Mouse (Mus musculus) layer of hippocampus, postnatal 14 days (tissue): ENCODE results near the gene Jsrp1. TPM values are rescaled to one million over a fixed set of nuclear protein-coding genes. Genes with fewer than 3 reads are reported as not detected.

Experiments used
- DNase-seq, 2 experiments: peaks; one replicate each; pipeline ENCODE4 v3.0.0; 2021 to 2022; ENCODE audit warnings: low spot score in 2 of 2, mixed read lengths in 1 of 2
- total RNA-seq, 2 experiments: library from RNA; stranded (reverse); gene quantifications; 2 replicates each; pipeline ENCODE4 v1.2.3; 2021

Jsrp1 gene
- total RNA-seq, 2 experiments from 2014 or later = 2.1 to 2.6 TPM

DNA sequence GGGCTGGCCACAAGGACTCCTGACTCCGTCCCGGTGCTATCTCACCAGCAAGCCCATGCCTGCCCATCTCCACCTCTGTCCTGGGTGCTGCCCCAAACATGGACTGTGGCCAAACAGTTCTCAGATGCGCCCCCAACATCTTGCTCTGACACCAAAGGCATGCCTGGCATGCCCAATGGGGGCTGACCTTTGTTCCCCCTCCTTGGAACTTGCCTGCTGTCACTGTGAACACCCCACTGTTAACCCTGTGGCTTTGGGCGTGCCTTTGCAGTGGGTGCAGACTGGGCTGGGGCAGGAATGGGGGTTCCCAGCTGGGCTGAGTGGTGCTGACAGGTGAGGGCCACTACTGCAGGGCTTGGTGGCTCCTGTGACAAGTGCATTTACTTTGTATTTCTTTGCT lies 19.5 kb downstream of the Jsrp1 start:
- DNase-seq = no peak

GRCm38 (mm10) chr10:80793033-80793784 lies 20.1 kb downstream of the Jsrp1 start:
- DNase-seq = no peak

GRCm38 (mm10) chr10:80792175-80793032 lies 20.9 kb downstream of the Jsrp1 start:
- DNase-seq = no peak

GRCm38 (mm10) chr10:80791476-80792174 lies 21.7 kb downstream of the Jsrp1 start:
- no peak for DNase-seq

DNA sequence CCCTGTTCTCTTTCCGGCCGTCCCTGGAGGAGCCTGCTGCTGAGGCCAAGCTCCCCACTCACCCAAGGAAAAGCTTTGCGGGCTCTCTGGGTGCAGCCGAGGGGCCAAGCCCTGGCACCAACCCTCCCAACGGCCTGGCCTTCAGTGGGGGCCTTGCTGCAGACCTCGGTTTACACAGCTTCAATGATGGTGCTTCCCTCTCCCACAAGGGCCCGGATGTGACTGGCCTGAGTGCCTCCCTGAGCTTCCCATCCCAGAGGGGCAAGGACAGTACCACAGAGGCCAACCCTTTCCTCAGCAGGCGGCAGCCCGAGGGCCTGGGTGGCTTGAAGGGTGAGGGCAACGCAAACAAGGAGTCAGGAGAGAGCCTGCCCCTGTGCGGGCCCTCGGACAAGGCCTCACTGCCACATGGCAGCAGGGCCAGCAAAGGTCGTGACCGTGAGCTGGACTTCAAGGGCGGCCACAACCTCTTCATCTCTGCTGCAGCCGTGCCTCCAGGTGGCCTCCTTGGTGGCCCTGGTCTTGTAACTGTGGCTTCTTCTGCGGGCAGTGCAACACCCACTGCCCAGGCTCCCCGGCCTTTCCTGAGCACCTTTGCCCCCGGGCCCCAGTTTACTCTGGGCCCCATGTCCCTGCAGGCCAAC lies 22.4 kb downstream of the Jsrp1 start:
- DNase-seq = no peak

GRCm38 (mm10) chr10:80787517-80787916 lies 25.8 kb downstream of the Jsrp1 start:
- DNase-seq = no peak

DNA sequence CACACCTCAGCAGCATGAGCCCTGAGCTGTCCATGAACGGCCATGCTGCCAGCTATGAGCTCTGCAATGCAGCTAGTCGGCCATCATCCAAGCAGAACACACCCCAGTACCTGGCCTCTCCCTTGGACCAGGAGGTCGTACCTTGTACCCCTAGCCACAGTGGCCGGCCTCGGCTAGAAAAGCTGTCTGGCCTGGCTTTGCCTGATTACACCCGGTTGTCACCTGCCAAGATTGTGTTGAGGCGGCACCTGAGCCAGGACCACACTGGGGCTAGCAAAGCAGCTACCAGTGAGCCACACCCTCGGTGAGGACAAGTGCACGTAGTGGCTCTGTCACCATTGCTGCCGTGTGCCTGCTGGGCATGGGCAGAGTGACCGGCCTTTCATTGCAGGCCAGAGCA lies 27.3 kb downstream of the Jsrp1 start:
- no peak for DNase-seq

DNA sequence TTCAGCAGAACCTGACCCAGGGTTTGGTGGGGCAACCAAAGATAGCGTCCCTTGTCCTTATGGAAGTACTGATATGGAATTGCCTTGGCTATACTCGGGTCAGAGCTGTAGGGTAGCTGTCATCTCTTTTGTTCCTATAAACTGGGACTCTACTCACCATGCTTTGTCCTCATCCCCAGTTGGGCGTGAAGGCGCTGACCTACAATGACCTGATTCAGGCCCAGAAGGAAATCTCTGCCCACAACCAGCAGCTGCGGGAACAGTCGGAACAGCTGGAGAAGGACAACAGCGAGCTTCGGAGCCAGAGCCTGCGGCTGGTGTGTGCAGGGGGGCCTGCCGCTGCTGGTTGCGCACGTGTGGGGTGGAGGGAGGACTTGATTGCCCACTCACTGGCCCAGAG lies 28.4 kb downstream of the Jsrp1 start:
- no peak for DNase-seq

- DNase-seq = no peak
Observed at GRCm38 (mm10) chr10:80784302-80784701, 29.0 kb downstream of the Jsrp1 start.

DNA sequence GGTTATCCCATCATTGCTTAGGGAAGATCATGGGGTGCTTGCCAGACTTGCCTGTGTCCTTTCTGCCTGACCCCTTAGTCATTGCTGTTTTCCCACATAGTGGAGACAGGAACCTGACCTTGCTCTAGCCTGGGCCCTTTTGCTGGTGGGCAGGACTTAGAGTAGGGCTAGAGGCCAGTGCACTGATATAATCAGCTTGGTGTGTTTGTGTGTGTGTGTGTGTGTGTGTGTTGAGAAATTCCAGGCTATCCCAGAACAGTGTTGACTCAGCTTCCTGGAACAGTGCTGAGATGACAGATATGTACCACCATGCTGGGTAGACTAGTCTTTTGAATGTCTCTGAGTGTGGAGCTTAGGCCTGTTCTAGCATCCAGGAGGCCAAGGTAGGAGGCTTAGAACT lies 33.7 kb downstream of the Jsrp1 start:
- no peak for DNase-seq

DNA sequence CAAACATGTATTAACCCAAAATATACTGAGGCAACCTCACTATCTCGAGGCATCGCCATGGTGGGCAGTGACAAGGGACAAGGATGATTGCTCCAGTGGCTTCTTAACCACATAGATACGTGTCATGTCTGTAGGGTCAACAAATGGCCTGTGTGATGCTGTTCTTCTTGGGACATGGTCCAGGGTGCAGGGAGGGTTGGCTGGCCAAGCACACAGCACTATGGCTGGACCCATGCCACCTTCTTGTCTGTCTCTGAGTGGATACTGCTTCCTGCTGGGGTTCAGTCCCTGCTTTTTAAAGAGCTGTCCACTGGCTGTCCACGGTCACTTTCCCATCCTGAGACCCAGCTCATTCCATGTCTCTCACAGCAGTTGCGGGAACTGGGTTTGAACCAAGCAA lies 36.2 kb downstream of the Jsrp1 start:
- DNase-seq = no peak

GRCm38 (mm10) chr10:80776358-80776869 lies 36.9 kb downstream of the Jsrp1 start:
- no peak for DNase-seq

- no peak for DNase-seq
Observed at GRCm38 (mm10) chr10:80775731-80776130, 37.6 kb downstream of the Jsrp1 start.

DNA sequence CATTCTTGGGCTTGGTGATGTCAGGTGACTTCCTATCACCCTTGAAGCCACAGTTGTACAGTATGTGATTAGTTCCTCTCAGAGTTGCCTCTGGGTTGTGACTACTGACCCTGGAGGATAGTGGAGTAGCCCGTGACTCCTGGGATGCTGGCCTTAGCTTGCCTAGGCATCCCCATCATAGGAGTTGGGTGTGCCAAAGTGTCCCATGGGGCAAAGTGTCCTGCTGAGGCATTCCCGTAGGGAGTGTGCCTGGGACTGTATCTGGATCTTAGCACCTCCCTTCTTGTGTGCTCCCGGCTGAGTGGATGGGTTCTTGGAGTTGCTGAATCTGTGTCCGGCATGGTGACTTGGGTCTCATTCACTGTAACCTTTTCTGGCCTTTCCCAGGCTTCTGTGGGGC lies 38.3 kb downstream of the Jsrp1 start:
- no peak for DNase-seq

- DNase-seq = peak; percentile 86 to 93
Observed at GRCm38 (mm10) chr10:80774549-80774948, 38.7 kb downstream of the Jsrp1 start.

GRCm38 (mm10) chr10:80773816-80774215 lies 39.5 kb downstream of the Jsrp1 start:
- no peak for DNase-seq

- DNase-seq = no peak
Observed at GRCm38 (mm10) chr10:80768365-80768764, 44.9 kb downstream of the Jsrp1 start.

DNA sequence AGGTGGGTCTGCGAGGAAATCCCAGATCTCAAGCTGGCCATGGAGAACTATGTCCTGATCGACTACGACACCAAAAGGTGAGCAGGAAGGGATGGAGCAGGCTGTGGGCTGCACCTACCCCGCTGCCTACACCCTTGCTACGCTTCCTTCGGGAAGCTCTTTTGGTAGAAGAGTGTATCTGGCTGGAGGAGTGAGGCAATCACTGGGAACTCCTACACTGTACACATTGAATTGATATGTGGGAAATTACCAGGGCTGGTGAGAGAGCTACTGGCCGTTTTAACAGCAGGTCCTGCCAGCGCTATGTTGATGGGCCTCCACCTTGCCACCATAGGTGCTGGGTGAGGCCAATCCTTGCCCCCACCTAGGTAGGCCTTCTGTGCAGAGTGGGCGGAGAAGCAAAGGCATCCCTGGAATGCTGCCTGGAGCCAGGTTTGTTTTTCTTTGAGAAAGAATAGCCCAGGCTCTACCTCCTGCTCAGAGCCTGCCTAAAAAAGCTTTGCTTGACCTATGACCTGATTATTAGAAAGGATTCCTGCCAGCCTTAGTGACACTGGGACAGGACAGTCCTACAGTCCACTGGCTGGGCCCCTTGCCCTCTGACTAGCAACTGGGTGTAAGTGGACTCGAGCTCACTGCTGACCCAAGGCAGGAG lies 47.0 kb downstream of the Jsrp1 start:
- no peak for DNase-seq

- DNase-seq = no peak
Observed at GRCm38 (mm10) chr10:80765746-80766145, 47.6 kb downstream of the Jsrp1 start.

DNA sequence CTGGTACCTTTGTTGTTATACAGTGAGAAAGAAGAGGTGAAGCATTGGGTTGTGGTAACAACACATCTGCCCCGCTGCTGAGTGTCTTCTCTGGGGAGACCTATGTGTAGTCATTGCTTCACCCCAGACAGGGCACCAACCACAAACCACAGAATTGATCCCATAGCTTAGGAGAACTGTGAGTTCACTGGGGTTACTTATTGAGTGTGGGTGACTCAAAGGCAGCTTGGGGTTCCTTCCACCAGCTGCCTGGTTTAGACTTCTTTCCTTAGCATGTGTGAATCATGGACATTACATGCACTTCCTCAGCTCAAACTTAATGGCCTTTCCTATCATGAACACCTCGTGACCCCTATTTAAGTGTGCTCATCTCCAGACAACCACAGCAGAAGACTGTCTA lies 49.8 kb downstream of the Jsrp1 start:
- no peak for DNase-seq

DNA sequence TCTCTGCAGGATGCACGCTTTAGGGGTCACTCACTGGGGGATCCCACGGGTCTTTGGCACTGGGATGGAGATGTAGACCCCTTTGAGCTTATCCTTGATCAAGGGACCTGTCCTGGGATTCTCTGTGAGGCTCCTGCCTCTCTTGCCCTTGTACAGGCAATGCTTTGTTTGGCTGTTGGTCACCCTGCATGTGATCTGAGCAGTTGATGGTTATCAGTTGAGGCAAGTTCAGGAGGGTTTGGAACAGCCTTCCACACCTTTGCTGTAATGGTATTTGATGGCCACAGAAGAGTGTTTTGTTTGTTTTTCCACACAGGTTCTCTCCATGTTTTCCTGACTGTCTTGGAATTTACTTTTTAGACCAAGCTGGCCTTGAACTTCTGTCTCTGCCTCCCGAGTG lies 51.5 kb downstream of the Jsrp1 start:
- DNase-seq = no peak
